ENCODE assay signal across 9 mouse cellular contexts in the genomic region with DNA sequence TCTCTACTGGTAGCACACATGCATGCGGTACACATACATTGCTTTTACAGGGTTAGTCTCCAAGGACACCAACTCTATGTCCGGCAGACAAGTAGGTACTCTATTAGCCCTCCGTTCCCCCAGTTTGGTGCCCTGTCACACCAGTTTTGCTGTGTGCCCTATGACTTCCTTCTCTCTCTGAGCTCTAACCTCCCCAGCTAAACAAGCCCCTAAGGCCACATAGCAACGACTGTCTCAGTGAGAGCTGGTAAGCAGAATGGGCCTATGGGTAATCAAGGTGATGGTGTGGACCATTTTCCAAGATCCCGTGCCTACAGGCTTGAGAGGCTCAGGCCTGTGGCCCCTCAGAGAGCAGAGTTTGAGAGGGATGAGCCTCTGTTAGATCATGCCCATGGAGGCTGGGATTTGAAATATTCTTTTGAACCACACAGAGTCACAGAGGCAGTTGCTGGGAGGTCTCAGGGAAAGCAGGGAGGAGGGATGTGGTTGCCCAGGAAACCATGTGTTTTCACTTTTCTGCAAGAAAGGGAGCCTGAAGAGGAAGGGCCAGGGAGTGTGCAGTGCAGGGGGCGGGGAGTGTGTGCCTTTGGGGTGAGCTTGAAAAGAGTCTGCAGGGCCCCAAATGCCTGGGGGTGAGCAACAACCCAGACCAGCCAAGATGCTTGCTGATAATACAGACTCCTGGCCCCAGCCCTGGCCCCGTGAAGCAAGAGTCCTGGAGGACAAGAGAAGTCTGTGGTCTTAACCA. TPM values are rescaled to one million over a fixed set of nuclear protein-coding genes. Genes with fewer than 3 reads are reported as not detected.
DNase-seq lines count a peak whose midpoint lies in the region; ATAC-seq lines count a peak whose summit lies in the region.
"Had no signal": no experiment of that assay in that cellular context is flagged by ENCODE, and none has a peak within 500 bp of the region (broad histone marks: within the 10 kb centered on the region; RNA-seq: fewer than 3 reads in every experiment).

No protein-coding gene starts in this region.

- H3K4me2 ChIP-seq in heart, embryonic 16.5 days (ENCODE audit: low read depth, low read length) = no peak overlapping the region

- DNase-seq in heart, adult 8-10 months (ENCODE audit: low spot score) = no peak
- peak; percentile 37 for DNase-seq in brain, embryonic 18.5 days (ENCODE audit: low read depth, low spot score)
- DNase-seq in hindbrain, embryonic 10.5 days (ENCODE audit: low spot score) = peak; percentile 70
- peak; percentile 69 for DNase-seq in midbrain, embryonic 10.5 days (ENCODE audit: low spot score)
- no peak for DNase-seq in cerebellum, postnatal 25 days
- no peak for DNase-seq in urinary bladder, postnatal 14 days (ENCODE audit: low spot score)
- no peak for DNase-seq in cerebellum, postnatal 36 days

- ATAC-seq in heart, embryonic 16.5 days (replicated peaks; ENCODE audit: extremely low read depth, insufficient read depth, low FRiP score) = no peak

- no peaks in the 10 kb centered on the region for H3K9me3 ChIP-seq in heart, embryonic 16.5 days (replicated peaks; ENCODE audit: control insufficient read depth, low read length)
- H3K9me3 ChIP-seq in hindbrain, embryonic 10.5 days = no peaks in the 10 kb centered on the region
- H3K9me3 ChIP-seq in midbrain, embryonic 10.5 days (replicated peaks) = no peaks in the 10 kb centered on the region

- H3K4me3 ChIP-seq in heart, embryonic 16.5 days (ENCODE audit: low read length) = no peak overlapping the region
- H3K4me3 ChIP-seq in hindbrain, embryonic 10.5 days = no peak overlapping the region
- peak overlapping the region; percentile 30; the same call in 1 of the 2 replicates for H3K4me3 ChIP-seq in midbrain, embryonic 10.5 days

- no peak overlapping the region for H3K9ac ChIP-seq in heart, embryonic 16.5 days (ENCODE audit: low read length)

- H3K36me3 ChIP-seq in heart, embryonic 16.5 days (ENCODE audit: control insufficient read depth, insufficient read depth) = no peaks in the 10 kb centered on the region
- no peaks in the 10 kb centered on the region for H3K36me3 ChIP-seq in hindbrain, embryonic 10.5 days
- no peaks in the 10 kb centered on the region for H3K36me3 ChIP-seq in midbrain, embryonic 10.5 days

- WGBS in heart, embryonic 16.5 days = 66% methylated on average over 7 of the region's 7 CpGs
- 46% methylated on average over 7 of the region's 7 CpGs for WGBS in hindbrain, embryonic 10.5 days
- WGBS in midbrain, embryonic 10.5 days = 49% methylated on average over 7 of the region's 7 CpGs

- no peaks in the 10 kb centered on the region for H3K27me3 ChIP-seq in heart, embryonic 16.5 days (ENCODE audit: control insufficient read depth, insufficient read depth, low read length)
- peaks cover 38% of the 10 kb centered on the region for H3K27me3 ChIP-seq in hindbrain, embryonic 10.5 days (ENCODE audit: insufficient read depth, poor library complexity, severe bottlenecking)
- H3K27me3 ChIP-seq in midbrain, embryonic 10.5 days (ENCODE audit: low read depth, poor library complexity, severe bottlenecking) = peaks cover 46% of the 10 kb centered on the region

- peaks cover 32% of the 10 kb centered on the region for H3K4me1 ChIP-seq in heart, embryonic 16.5 days (ENCODE audit: control insufficient read depth, insufficient read depth, low read length)
- H3K4me1 ChIP-seq in hindbrain, embryonic 10.5 days (replicated peaks) = peaks cover 74% of the 10 kb centered on the region
- peaks cover 70% of the 10 kb centered on the region for H3K4me1 ChIP-seq in midbrain, embryonic 10.5 days

- H3K27ac ChIP-seq in heart, embryonic 16.5 days (ENCODE audit: low read length) = peak overlapping the region; percentile 44; the same call in 1 of the 2 replicates
- peak overlapping the region; percentile 86 for H3K27ac ChIP-seq in hindbrain, embryonic 10.5 days
- H3K27ac ChIP-seq in midbrain, embryonic 10.5 days (replicated peaks) = peak overlapping the region; percentile 84

RNA-seq across cellular contexts. Expression of a gene that starts 36.2 kb away (rescaled TPM):
- 12.8 and 13.7 TPM in 2 replicates for polyA plus RNA-seq in heart, embryonic 16.5 days (2015; fragmentation: Nextera tagmentation; extraction: Ambion mirVana)
- total RNA-seq in heart, adult 8-10 months (2022) = 10 to 100 TPM; 10.9 to 16.5 (median 11.9) TPM
- polyA plus RNA-seq in hindbrain, embryonic 10.5 days (2016; fragmentation: Nextera tagmentation; extraction: Ambion mirVana) = 5.3 and 6.7 TPM in 2 replicates
- 3.8 and 4.4 TPM in 2 replicates for polyA plus RNA-seq in midbrain, embryonic 10.5 days (2016; fragmentation: Nextera tagmentation; extraction: Ambion mirVana)

RNA-seq across cellular contexts. Expression of a gene that starts 58.9 kb away (rescaled TPM):
- polyA plus RNA-seq in heart, embryonic 16.5 days (2015; fragmentation: Nextera tagmentation; extraction: Ambion mirVana) = not detected in 2 replicates
- under 1 TPM in 2 of 4 experiments, not detected in 2; 0.68 to 0.75 TPM for total RNA-seq in heart, adult 8-10 months (2022)
- 0.16 TPM in 1 of 2 replicates, not detected in the other for polyA plus RNA-seq in hindbrain, embryonic 10.5 days (2016; fragmentation: Nextera tagmentation; extraction: Ambion mirVana)
- 0.14 TPM in 1 of 2 replicates, not detected in the other for polyA plus RNA-seq in midbrain, embryonic 10.5 days (2016; fragmentation: Nextera tagmentation; extraction: Ambion mirVana)
- total RNA-seq: left cerebral cortex, postnatal 25 days had no signal

Comparison
In these comparisons a context has a peak if more than half of its experiments do, and no peak if none do; other contexts are left out.
1. DNase-seq: peak in brain, embryonic 18.5 days (single experiment), hindbrain, embryonic 10.5 days (single experiment) and midbrain, embryonic 10.5 days (single experiment); none in heart, adult 8-10 months (single experiment), cerebellum, postnatal 25 days (0 of 2), urinary bladder, postnatal 14 days (single experiment) and cerebellum, postnatal 36 days (0 of 2).
2. Peak in every context shown above with its lines, with median percentiles within 50 percentile points of each other: H3K27ac ChIP-seq.